ENCODE assay signal across 8 mouse cellular contexts in the genomic region with DNA sequence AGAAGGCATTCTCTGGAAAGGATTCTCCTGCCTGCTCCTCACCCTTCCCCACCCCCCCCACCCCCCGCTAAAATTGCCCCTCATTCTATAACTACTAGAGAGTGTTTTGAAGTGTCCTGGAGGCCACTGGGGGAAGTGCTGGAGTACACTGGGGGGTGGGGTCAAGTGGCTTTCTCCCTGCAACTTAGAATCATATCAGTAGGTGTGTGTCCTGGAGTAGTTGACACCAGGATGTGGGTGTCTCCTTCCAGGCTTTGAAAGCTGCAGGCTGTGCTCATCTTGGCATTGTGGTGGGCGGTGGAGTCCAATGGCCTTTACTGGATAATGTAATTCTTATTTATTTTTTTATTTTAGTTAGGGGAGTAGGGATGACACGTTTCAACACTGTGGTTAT. TPM values are rescaled to one million over a fixed set of nuclear protein-coding genes. Genes with fewer than 3 reads are reported as not detected.
DNase-seq lines count a peak whose midpoint lies in the region; ATAC-seq and TF ChIP-seq lines count a peak whose summit lies in the region.

No protein-coding gene starts in this region.

- 20% methylated on average over 3 of the region's 3 CpGs for WGBS in lung, embryonic 14.5 days
- WGBS in heart, embryonic 16.5 days: 26% methylated on average over 3 of the region's 3 CpGs
- 45% methylated on average over 3 of the region's 3 CpGs for WGBS in liver, adult 2 months
- 46% methylated on average over 3 of the region's 3 CpGs for WGBS in neural tube, embryonic 14.5 days

- peak; percentile 32; the same call in 1 of the 2 replicates for ATAC-seq in lung, embryonic 14.5 days (ENCODE audit: insufficient read depth)
- peak; percentile 53; the same call in 1 of the 2 replicates for ATAC-seq in heart, embryonic 16.5 days (replicated peaks; ENCODE audit: extremely low read depth, insufficient read depth, low FRiP score)
- peak; percentile 16; the same call in 1 of the 2 replicates for ATAC-seq in neural tube, embryonic 14.5 days (ENCODE audit: low read depth)

- no peak for TF ChIP-seq CTCF in lung, embryonic 14.5 days (IDR thresholded peaks at IDR 0.05; ENCODE audit: low read depth)
- no peak for TF ChIP-seq CTCF in liver, adult 2 months (IDR thresholded peaks at IDR 0.05; ENCODE audit: low read depth, low read length)

- no peak for TF ChIP-seq POLR2A in liver, adult 2 months (IDR thresholded peaks at IDR 0.05; ENCODE audit: extremely low read depth, insufficient read depth, low read length)

- DNase-seq in lung, embryonic 14.5 days: no peak
- DNase-seq in lung, postnatal 25 days (ENCODE audit: low spot score): no peak
- no peak for DNase-seq in liver, adult 2 months (ENCODE audit: extremely low read depth, low read depth, low spot score)
- no peak for DNase-seq in layer of hippocampus, adult 9-10 months (ENCODE audit: low spot score)
- no peak for DNase-seq in left cerebral cortex, adult 18-20 months (ENCODE audit: low spot score in 2 of 2)
- DNase-seq in cerebellum, adult 18-20 months: no peak

- no peaks in the 10 kb centered on the region for H3K79me2 ChIP-seq in liver, adult 2 months (ENCODE audit: control insufficient read depth, insufficient read depth, low read length)

- no peaks in the 10 kb centered on the region for H3K9me3 ChIP-seq in lung, embryonic 14.5 days (ENCODE audit: low read depth, low read length)
- H3K9me3 ChIP-seq in heart, embryonic 16.5 days (replicated peaks; ENCODE audit: control insufficient read depth, low read length): no peaks in the 10 kb centered on the region
- H3K9me3 ChIP-seq in neural tube, embryonic 14.5 days (ENCODE audit: control insufficient read depth, low read length): no peaks in the 10 kb centered on the region

- H3K36me3 ChIP-seq in lung, embryonic 14.5 days (ENCODE audit: insufficient read depth): no peaks in the 10 kb centered on the region
- no peaks in the 10 kb centered on the region for H3K36me3 ChIP-seq in heart, embryonic 16.5 days (ENCODE audit: control insufficient read depth, insufficient read depth)
- H3K36me3 ChIP-seq in liver, adult 2 months (ENCODE audit: control insufficient read depth, insufficient read depth, low read length): no peaks in the 10 kb centered on the region
- H3K36me3 ChIP-seq in neural tube, embryonic 14.5 days (ENCODE audit: control insufficient read depth, insufficient read depth, low read length): no peaks in the 10 kb centered on the region

- H3K4me3 ChIP-seq in lung, embryonic 14.5 days (ENCODE audit: low read depth, low read length): peak overlapping the region; percentile 41
- peak overlapping the region; percentile 69 for H3K4me3 ChIP-seq in heart, embryonic 16.5 days (ENCODE audit: low read length)
- H3K4me3 ChIP-seq in liver, adult 2 months (ENCODE audit: insufficient read depth, low read depth, low read length): peak overlapping the region; percentile 55
- peak overlapping the region; percentile 33 for H3K4me3 ChIP-seq in neural tube, embryonic 14.5 days (ENCODE audit: low read depth, low read length)

- peak overlapping the region; percentile 54; the same call in 1 of the 2 replicates for H3K9ac ChIP-seq in lung, embryonic 14.5 days
- peak overlapping the region; percentile 68 for H3K9ac ChIP-seq in heart, embryonic 16.5 days (ENCODE audit: low read length)
- H3K9ac ChIP-seq in liver, adult 2 months (ENCODE audit: low read depth, low read length): 0 out of 2 replicates have a peak overlapping the region, but pooled peaks have one; percentile 12
- no peak overlapping the region for H3K9ac ChIP-seq in neural tube, embryonic 14.5 days (replicated peaks; ENCODE audit: low read depth, low read length)

- H3K27me3 ChIP-seq in lung, embryonic 14.5 days (ENCODE audit: insufficient read depth, low read length): no peaks in the 10 kb centered on the region
- no peaks in the 10 kb centered on the region for H3K27me3 ChIP-seq in heart, embryonic 16.5 days (ENCODE audit: control insufficient read depth, insufficient read depth, low read length)
- no peaks in the 10 kb centered on the region for H3K27me3 ChIP-seq in liver, adult 2 months (ENCODE audit: control insufficient read depth, insufficient read depth, low read length)
- no peaks in the 10 kb centered on the region for H3K27me3 ChIP-seq in neural tube, embryonic 14.5 days (ENCODE audit: control insufficient read depth, insufficient read depth, low read length)

- H3K4me2 ChIP-seq in lung, embryonic 14.5 days: peak overlapping the region; percentile 74
- H3K4me2 ChIP-seq in heart, embryonic 16.5 days (ENCODE audit: low read depth, low read length): peak overlapping the region; percentile 87
- H3K4me2 ChIP-seq in neural tube, embryonic 14.5 days (ENCODE audit: low read depth, low read length): peak overlapping the region; percentile 75

- H3K27ac ChIP-seq in lung, embryonic 14.5 days (ENCODE audit: low read depth): no peak overlapping the region
- peak overlapping the region; percentile 64; the same call in 1 of the 2 replicates for H3K27ac ChIP-seq in heart, embryonic 16.5 days (ENCODE audit: low read length)
- H3K27ac ChIP-seq in liver, adult 2 months (replicated peaks; ENCODE audit: insufficient read depth, low read depth, low read length): no peak overlapping the region
- H3K27ac ChIP-seq in neural tube, embryonic 14.5 days (ENCODE audit: low read depth, low read length): no peak overlapping the region

- H3K4me1 ChIP-seq in lung, embryonic 14.5 days (ENCODE audit: insufficient read depth): no peaks in the 10 kb centered on the region
- 0 out of 2 replicates have a peak, but pooled peaks cover 3% of the 10 kb centered on the region for H3K4me1 ChIP-seq in heart, embryonic 16.5 days (ENCODE audit: control insufficient read depth, insufficient read depth, low read length)
- no peaks in the 10 kb centered on the region for H3K4me1 ChIP-seq in liver, adult 2 months (ENCODE audit: control insufficient read depth, insufficient read depth, low read length)
- peaks cover 6% of the 10 kb centered on the region; the same call in 1 of the 2 replicates for H3K4me1 ChIP-seq in neural tube, embryonic 14.5 days (ENCODE audit: control insufficient read depth, insufficient read depth, low read length)

RNA-seq across cellular contexts. Expression of a gene that starts 0.7 kb away (rescaled TPM):
- polyA plus RNA-seq in lung, embryonic 14.5 days (2014; fragmentation: Nextera tagmentation; extraction: Ambion mirVana): 5.1 TPM in 2 replicates
- 7.3 and 8.0 TPM in 2 replicates for polyA plus RNA-seq in heart, embryonic 16.5 days (2015; fragmentation: Nextera tagmentation; extraction: Ambion mirVana)
- total RNA-seq in liver, adult 2 months (2014; rRNA removed): 2.0 and 2.3 TPM in 2 replicates
- 0.17 and 0.55 TPM in 2 replicates for polyA plus RNA-seq in liver, adult 2 months (2012; rRNA removed)
- polyA plus RNA-seq in neural tube, embryonic 14.5 days (2014; fragmentation: Nextera tagmentation; extraction: Ambion mirVana): 3.2 and 3.3 TPM in 2 replicates
- 1 to 10 TPM; 3.2 to 3.7 TPM for total RNA-seq in left cerebral cortex, adult 18-20 months (2021)
